Mouse (Mus musculus) C2C12 (cell line): ENCODE data around the gene Htr6.

ENCODE experiments used
- CEBPB ChIP-seq: IDR thresholded peaks from one replicate; pipeline ENCODE4 v1.6.1; 2011; ENCODE audit warnings: low read depth, mild to moderate bottlenecking, control low read depth, moderate library complexity
- CTCF ChIP-seq: IDR thresholded peaks from one replicate; pipeline ENCODE4 v1.5.1; 2011; ENCODE audit not compliant: control insufficient read depth, insufficient read depth, insufficient read length
- MAX ChIP-seq: IDR thresholded peaks from one replicate; pipeline ENCODE4 v1.6.1; 2011; ENCODE audit warnings: mild to moderate bottlenecking, control low read depth
- USF1 ChIP-seq: IDR thresholded peaks from one replicate; pipeline ENCODE4 v1.6.1; 2011; ENCODE audit warnings: low read depth, mild to moderate bottlenecking, control low read depth, moderate library complexity

- TF ChIP-seq CTCF (no peak), CEBPB (no peak), USF1 (no peak), MAX (no peak)
These were observed 37.1 kb upstream of the Htr6 start for GRCm38 (mm10) chr4:139112482-139112881.
